Mouse (Mus musculus): ENCODE results near the gene Epn3. TPM values are rescaled to one million over a fixed set of nuclear protein-coding genes. Genes with fewer than 3 reads are reported as not detected.

Gene Epn3
- polyA plus RNA-seq, 1 experiment from 2014 or later, result 34.5 TPM

DNA sequence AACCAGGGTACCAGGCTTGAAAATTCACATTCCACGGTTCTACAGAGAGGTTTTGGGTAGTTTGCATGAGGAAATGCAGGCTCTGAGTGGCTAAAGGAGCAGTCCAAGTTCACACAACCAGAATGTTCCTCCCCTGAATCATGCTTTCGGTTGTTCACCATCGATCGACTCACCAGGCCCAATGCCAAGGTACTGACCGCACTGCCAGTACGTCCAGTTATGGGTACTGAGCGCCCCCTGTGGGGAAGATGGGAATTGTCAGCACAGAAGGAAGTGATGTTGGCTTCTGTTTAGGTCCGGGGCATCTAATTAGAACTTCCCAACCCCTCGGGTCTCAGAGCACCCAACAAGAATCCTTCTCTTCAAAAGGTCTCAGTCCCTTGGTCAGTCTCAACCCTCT is 44.2 kb upstream of the Epn3 start:
- ATAC-seq (peak; percentile 75), DNase-seq (ENCODE audit: low spot score) (peak; percentile 97)
- TF ChIP-seq EP300 (IDR thresholded peaks at IDR 0.05) (no peak), CTCF (IDR thresholded peaks at IDR 0.05) (peak; percentile 97)
- Histone ChIP-seq H3K4me2 (replicated peaks; ENCODE audit: low read depth, low read length) (peak overlapping the region; percentile 32), H3K27me3 (replicated peaks; ENCODE audit: insufficient read depth, low read length) (no peaks in the 10 kb centered on the region), H3K4me3 (ENCODE audit: low read depth, low read length) (no peak overlapping the region), H3K9ac (replicated peaks; ENCODE audit: low read depth) (no peak overlapping the region), H3K4me1 (ENCODE audit: insufficient read depth, low read depth, low read length) (peaks cover 3% of the 10 kb centered on the region), H3K36me3 (ENCODE audit: insufficient read depth, low read length) (no peaks in the 10 kb centered on the region), H3K9me3 (ENCODE audit: low read length) (no peaks in the 10 kb centered on the region), H3K27ac (ENCODE audit: low read length) (no peak overlapping the region)
- 16% methylated on average over 9 of the region's 9 CpGs for WGBS

DNA sequence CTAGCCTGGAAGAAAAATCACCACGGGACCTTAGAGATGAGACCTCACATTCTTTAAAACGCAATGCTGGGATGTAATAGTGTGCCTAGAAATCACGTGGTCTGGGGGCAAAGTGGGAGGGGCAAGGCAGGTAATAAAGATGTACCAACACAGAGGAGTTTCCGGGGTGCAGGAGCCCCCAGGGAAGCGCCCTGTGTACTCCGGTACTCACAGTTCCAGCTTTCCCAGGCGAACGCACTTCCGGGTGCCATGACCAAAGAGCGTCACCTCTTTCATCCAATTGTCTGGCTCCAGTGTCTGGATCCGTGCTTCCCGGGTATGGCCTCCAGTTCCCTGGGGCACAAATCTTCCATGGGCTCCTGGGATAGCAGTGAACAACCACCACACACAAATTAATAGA is 43.6 kb upstream of the Epn3 start:
- no peak for DNase-seq (ENCODE audit: low spot score)
- Histone ChIP-seq H3K27me3 (replicated peaks; ENCODE audit: insufficient read depth, low read length) (no peaks in the 10 kb centered on the region), H3K9me3 (ENCODE audit: low read length) (no peaks in the 10 kb centered on the region), H3K36me3 (ENCODE audit: insufficient read depth, low read length) (no peaks in the 10 kb centered on the region), H3K9ac (replicated peaks; ENCODE audit: low read depth) (no peak overlapping the region), H3K4me3 (ENCODE audit: low read depth, low read length) (no peak overlapping the region), H3K4me1 (ENCODE audit: insufficient read depth, low read depth, low read length) (peaks cover 3% of the 10 kb centered on the region), H3K4me2 (replicated peaks; ENCODE audit: low read depth, low read length) (0 out of 2 replicates have a peak overlapping the region, but pooled peaks have one; percentile 32), H3K27ac (ENCODE audit: low read length) (no peak overlapping the region)
- TF ChIP-seq EP300 (IDR thresholded peaks at IDR 0.05), result no peak
- no peak for TF ChIP-seq CTCF (IDR thresholded peaks at IDR 0.05)
- WGBS, result 86% methylated on average over 12 of the region's 12 CpGs
- no peak for ATAC-seq

DNA sequence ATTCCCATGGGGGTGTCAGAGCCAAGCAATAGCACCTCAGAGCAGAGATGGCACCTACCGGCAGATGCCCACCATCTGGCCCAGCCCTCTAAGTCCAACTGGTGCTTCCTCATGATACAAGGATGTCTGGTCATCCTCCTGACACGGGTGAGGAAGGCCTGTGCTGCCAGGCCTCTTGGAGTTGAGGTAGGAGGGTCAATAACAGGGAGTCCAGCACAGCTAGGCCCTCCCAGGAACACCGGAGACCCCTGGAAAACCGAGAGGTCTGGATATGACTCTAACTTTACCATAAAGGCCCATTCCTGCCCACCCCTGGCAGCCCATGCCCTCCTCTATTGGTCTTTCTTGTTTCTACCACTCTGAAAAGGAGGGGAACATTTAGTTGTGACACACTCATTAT is 42.6 kb upstream of the Epn3 start:
- TF ChIP-seq CTCF (IDR thresholded peaks at IDR 0.05) (no peak), EP300 (IDR thresholded peaks at IDR 0.05) (no peak)
- no peak overlapping the region for H3K27ac ChIP-seq (ENCODE audit: low read length)
- ATAC-seq (no peak), DNase-seq (ENCODE audit: low spot score) (no peak)
- H3K4me2 ChIP-seq (replicated peaks; ENCODE audit: low read depth, low read length), result no peak overlapping the region
- H3K9ac ChIP-seq (replicated peaks; ENCODE audit: low read depth), result no peak overlapping the region
- WGBS, result 87% methylated on average over 4 of the region's 4 CpGs
- no peaks in the 10 kb centered on the region for H3K36me3 ChIP-seq (ENCODE audit: insufficient read depth, low read length)
- H3K9me3 ChIP-seq (ENCODE audit: low read length), result no peaks in the 10 kb centered on the region
- H3K4me3 ChIP-seq (ENCODE audit: low read depth, low read length), result no peak overlapping the region
- H3K4me1 ChIP-seq (ENCODE audit: insufficient read depth, low read depth, low read length), result peaks cover 3% of the 10 kb centered on the region; the same call in 1 of the 2 replicates
- H3K27me3 ChIP-seq (replicated peaks; ENCODE audit: insufficient read depth, low read length), result no peaks in the 10 kb centered on the region

DNA sequence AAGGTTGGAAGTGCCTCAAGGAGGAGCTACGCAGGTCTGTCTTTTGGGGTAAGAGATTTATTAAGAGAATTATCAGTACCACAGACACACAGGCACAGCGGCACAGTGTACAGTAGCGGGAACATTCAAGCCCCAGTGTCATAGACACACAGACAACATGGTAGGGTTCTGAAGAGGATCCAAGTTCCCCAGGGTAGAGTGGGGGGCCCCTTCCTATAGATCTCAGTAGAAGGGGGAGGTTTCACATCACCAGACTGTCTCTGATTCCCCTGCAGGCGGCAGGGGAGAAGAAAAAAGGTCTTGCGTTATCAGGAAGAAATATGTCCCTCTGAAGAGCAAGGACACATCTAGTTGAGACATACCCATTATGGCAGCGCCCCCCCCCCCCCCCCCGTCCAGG is 40.0 kb upstream of the Epn3 start:
- Histone ChIP-seq H3K4me3 (ENCODE audit: low read depth, low read length) (no peak overlapping the region), H3K36me3 (ENCODE audit: insufficient read depth, low read length) (no peaks in the 10 kb centered on the region), H3K27ac (ENCODE audit: low read length) (no peak overlapping the region), H3K4me2 (replicated peaks; ENCODE audit: low read depth, low read length) (no peak overlapping the region), H3K4me1 (ENCODE audit: insufficient read depth, low read depth, low read length) (peaks cover 3% of the 10 kb centered on the region; the same call in 1 of the 2 replicates), H3K27me3 (replicated peaks; ENCODE audit: insufficient read depth, low read length) (no peaks in the 10 kb centered on the region), H3K9ac (replicated peaks; ENCODE audit: low read depth) (no peak overlapping the region), H3K9me3 (ENCODE audit: low read length) (no peaks in the 10 kb centered on the region)
- TF ChIP-seq EP300 (IDR thresholded peaks at IDR 0.05), result no peak
- TF ChIP-seq CTCF (IDR thresholded peaks at IDR 0.05), result no peak
- no peak for ATAC-seq
- DNase-seq (ENCODE audit: low spot score), result no peak
- WGBS, result 79% methylated on average over 7 of the region's 7 CpGs

DNA sequence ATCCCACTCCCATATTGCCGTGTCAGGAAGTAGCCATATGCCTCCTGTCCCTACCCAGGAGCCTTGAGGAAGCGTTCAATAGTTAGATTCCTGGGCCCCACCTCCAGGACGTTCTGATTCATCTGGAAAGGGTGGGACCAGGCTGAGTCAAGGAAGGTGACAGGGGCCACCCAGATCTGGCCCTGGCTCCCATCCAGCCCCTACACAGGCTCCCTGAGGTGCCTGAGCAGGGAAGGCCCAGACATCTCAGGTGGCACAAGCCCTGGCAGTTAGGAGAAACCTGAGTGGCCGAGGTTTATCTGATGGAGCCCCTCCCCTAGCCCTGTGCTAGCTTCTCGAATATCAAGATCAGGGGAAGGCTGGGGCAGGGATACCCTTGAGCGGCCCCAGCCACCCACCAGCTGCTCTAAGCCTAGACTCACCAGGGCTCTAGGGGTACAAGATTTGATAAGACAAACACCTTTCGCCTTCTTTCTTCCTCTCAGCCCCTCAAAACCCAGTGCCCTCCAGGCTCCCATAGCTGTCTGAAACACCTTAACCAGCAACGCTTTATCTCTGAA is 39.0 kb upstream of the Epn3 start:
- DNase-seq (ENCODE audit: low spot score) (no peak), ATAC-seq (no peak)
- Histone ChIP-seq H3K9ac (replicated peaks; ENCODE audit: low read depth) (no peak overlapping the region), H3K9me3 (ENCODE audit: low read length) (no peaks in the 10 kb centered on the region), H3K36me3 (ENCODE audit: insufficient read depth, low read length) (no peaks in the 10 kb centered on the region), H3K27me3 (replicated peaks; ENCODE audit: insufficient read depth, low read length) (no peaks in the 10 kb centered on the region), H3K4me2 (replicated peaks; ENCODE audit: low read depth, low read length) (no peak overlapping the region), H3K4me1 (ENCODE audit: insufficient read depth, low read depth, low read length) (peaks cover 2% of the 10 kb centered on the region; the same call in 1 of the 2 replicates), H3K4me3 (ENCODE audit: low read depth, low read length) (no peak overlapping the region), H3K27ac (ENCODE audit: low read length) (no peak overlapping the region)
- TF ChIP-seq CTCF (IDR thresholded peaks at IDR 0.05), result no peak
- no peak for TF ChIP-seq EP300 (IDR thresholded peaks at IDR 0.05)
- 51% methylated on average over 8 of the region's 8 CpGs for WGBS

DNA sequence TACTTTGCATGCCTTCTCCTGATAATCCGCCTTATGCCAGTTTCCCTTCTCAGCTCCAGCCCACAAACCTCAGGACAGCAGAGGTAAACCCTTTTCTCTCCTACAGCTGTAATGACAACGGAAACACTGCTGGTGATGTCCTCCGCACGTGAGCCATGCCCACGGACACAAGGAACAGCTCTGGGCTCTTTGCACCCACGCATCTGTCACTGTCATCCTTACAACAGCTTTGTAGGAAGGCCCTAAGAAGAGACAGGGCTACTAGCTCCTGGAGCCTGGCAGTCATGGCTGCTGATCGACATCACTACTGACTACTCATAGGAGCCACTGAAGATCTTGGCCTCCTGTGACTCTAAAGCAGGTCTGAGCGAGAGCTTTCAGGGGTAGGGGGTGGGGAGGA is 33.4 kb upstream of the Epn3 start:
- no peak overlapping the region for H3K4me3 ChIP-seq (ENCODE audit: low read depth, low read length)
- no peak overlapping the region for H3K27ac ChIP-seq (ENCODE audit: low read length)
- H3K4me2 ChIP-seq (replicated peaks; ENCODE audit: low read depth, low read length), result no peak overlapping the region
- H3K4me1 ChIP-seq (ENCODE audit: insufficient read depth, low read depth, low read length), result no peaks in the 10 kb centered on the region
- ATAC-seq (no peak), DNase-seq (ENCODE audit: low spot score) (no peak)
- TF ChIP-seq CTCF (IDR thresholded peaks at IDR 0.05) (no peak), EP300 (IDR thresholded peaks at IDR 0.05) (no peak)
- no peaks in the 10 kb centered on the region for H3K9me3 ChIP-seq (ENCODE audit: low read length)
- no peaks in the 10 kb centered on the region for H3K27me3 ChIP-seq (replicated peaks; ENCODE audit: insufficient read depth, low read length)
- no peak overlapping the region for H3K9ac ChIP-seq (replicated peaks; ENCODE audit: low read depth)
- H3K36me3 ChIP-seq (ENCODE audit: insufficient read depth, low read length), result no peaks in the 10 kb centered on the region
- 77% methylated on average over 8 of the region's 8 CpGs for WGBS

DNA sequence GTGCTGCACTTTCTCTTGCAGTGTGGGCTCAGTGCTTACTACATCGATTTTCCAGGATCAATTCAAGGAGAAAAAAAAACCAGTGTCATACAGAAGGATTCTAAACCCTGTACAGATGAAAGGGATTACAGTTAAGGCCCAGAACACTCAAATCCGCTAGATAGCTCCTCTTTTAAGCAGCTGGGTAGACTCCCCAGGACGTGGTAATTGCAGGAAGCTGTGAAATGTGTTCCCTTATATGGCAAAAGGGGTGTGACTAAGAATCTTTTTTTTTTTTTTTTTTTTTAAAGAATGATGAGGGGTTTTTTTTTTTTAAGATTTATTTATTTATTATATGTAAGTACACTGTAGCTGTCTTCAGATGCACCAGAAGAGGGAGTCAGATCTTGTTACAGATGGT is 29.1 kb upstream of the Epn3 start:
- Histone ChIP-seq H3K9me3 (ENCODE audit: low read length) (no peaks in the 10 kb centered on the region), H3K4me2 (replicated peaks; ENCODE audit: low read depth, low read length) (no peak overlapping the region), H3K36me3 (ENCODE audit: insufficient read depth, low read length) (no peaks in the 10 kb centered on the region), H3K27me3 (replicated peaks; ENCODE audit: insufficient read depth, low read length) (no peaks in the 10 kb centered on the region), H3K4me3 (ENCODE audit: low read depth, low read length) (no peak overlapping the region), H3K27ac (ENCODE audit: low read length) (no peak overlapping the region), H3K9ac (replicated peaks; ENCODE audit: low read depth) (no peak overlapping the region), H3K4me1 (ENCODE audit: insufficient read depth, low read depth, low read length) (no peaks in the 10 kb centered on the region)
- DNase-seq (ENCODE audit: low spot score) (peak; percentile 25), ATAC-seq (no peak)
- TF ChIP-seq CTCF (IDR thresholded peaks at IDR 0.05), result no peak
- TF ChIP-seq EP300 (IDR thresholded peaks at IDR 0.05), result no peak
- 36% methylated on average over 3 of the region's 3 CpGs for WGBS

Measured in lung, postnatal 0 days (tissue).